Mouse (Mus musculus) heart, adult 9 months (tissue): ENCODE results near the gene Tmco5.
"Not testable (repeated sequence)": the region's sequence is repeated elsewhere in the genome, so short reads cannot be mapped to it uniquely, and the experiment has no call there.

Experiments
- DNase-seq, 2 experiments: peaks; one replicate each; pipeline ENCODE4 v3.0.0; 2022; ENCODE audit warnings: low spot score in 2 of 2

Tmco5 gene

DNA sequence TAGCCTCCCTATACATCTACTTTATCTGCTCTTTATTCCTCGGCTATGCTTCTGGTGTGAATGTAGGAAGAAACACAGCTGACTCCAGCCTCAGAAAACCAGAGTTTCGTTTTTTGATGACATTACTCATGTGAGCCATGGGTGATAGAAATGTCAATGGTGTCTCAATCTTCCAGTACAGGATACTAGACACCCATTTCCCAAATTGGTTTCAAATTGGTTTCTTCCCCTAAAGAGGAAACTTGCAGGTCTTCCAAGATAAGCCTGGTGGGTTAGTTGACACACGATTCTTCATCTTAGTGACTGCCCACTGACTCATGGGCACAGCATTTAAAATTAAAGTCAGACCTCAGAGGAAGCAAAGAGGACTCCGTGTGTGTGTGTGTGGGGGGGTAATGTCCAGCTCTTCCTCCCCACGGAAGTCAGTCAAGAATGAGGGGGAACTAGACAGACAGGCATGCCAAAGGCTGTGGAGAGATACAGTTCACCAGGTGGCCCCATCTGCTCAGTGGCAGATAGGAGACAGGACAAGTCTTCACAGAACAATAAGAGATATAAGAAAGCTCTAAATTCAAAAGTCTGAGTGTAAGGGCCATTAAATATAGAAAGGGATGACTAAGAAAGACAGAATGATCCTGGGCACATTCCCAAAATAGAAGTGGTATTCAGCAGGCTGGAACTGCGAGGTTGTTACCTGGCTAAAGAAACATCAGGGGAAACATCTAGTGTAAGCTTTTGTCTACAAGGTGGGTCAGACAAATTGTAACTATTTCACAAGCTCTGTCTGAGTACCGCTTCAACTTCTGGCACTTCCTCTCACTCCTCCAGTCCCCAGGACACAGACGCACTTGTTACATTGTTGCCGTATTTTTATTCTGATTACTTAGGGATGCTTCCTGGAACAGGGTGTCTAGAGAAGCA lies 44.3 kb downstream of the Tmco5 start:
- no peak for DNase-seq

DNA sequence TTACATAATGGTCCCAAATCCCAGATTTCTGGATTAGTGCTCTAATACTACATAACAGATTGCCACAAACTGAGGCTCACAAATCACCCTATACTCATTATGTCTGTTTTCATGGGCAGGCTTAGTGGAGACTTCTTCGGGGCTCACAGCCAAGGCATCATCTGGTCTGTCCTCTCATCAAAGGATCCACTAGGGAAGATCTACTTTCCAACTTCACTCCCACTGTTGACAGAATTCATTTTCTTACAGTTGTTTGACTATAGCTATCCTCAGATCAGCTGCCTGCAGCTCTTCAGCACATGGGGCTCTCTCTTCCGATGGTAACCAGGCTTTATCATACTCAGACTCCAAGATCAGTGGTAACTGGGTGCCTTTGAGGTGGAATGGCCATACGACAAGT lies 45.2 kb downstream of the Tmco5 start:
- no peak for DNase-seq

DNA sequence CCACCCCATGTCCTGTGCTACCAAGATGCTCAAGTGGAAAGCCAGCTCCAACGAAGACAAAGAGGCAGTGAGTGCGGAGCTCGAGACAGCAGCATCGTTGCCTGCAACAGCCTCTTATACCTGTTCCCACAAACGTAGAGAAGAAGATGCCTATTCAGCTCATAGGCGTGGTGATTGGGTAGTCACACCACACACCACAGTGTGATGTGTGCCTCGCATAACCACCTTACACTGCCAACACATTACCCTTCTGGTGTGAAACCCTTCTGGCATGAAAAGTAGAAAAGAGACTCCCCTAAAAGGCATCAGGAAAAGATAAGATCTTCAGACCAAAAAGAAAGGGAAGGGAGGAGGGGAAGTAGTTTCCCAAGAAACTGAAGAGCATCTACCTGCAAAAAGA lies 45.8 kb downstream of the Tmco5 start:
- no peak for DNase-seq

DNA sequence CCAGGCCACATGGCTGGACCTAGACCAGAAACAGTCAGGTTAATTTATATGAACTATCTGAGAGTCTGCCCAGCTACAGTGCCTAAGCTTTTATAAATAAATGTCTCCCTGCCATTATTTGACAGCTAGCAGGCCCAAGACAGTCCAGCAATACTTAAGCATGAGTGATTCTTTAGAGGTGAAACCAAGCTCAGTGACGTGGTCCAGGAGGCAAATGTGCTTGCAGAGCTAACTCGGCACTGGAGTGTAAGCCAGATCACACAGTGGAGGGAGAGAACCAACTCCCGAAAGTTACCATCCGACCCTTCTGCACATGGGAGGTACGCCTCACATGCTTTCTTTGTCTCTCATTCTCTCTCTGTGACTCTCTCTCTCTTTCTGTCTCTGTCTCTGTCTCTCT lies 46.7 kb downstream of the Tmco5 start:
- no peak for DNase-seq

DNA sequence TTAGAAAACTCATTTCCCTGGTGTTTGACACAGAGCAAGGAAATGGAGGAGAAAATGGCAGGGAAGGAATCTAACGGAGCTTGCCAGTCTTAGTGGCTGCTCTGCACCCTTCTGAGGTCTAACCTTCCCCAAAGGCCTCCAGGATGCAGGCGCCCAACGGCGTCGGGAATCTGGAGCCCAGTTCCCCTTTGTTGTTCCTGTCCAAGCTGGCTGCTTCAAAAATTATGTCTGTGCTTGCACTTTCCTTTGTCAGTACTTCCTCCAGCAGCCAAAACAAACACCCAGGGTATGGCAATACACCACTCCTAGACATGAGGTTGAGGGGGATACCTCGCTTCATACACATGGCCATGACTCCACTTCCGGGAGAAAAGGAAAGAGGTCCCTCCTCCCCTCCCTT lies 53.7 kb downstream of the Tmco5 start:
- peak; percentile 13 to 47 for DNase-seq

DNA sequence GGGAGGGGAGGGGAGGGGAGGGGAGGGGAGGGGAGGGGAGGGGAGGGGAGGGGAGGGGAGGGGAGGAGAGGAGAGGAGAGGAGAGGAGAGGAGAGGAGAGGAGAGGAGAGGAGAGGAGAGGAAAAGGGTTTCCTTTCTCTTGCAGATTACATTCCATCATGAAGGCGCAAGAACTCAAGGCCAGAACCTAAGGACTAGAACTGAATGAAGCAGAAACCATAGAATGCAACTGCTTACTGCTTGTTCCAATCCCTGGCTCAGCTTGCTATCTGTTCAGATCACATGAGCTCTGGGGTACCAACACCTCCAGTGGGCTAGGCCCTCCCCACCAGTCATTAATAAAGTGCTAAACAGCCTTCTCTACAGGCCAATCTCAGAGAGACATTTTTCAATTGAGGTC lies 55.7 kb downstream of the Tmco5 start:
- DNase-seq, result not testable (repeated sequence)

DNA sequence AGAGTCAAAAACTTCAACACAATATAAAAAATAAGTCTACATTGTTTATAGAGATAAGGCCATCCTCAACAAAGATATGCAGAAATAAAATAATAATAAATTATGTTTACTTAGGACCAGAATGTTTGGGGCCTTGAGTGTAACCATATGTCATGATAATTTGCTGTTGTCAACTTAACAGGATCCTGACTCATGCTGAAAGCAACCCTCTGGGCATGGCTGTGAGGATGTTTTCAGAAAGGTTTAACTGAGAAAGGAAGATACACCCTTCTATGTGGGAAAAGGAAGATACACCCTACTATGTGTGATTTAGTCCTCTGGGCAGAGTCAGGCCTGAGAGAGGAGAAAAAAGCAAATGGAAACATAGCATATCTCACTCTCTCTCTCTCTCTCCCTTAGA lies 56.3 kb downstream of the Tmco5 start:
- DNase-seq, result no peak

DNA sequence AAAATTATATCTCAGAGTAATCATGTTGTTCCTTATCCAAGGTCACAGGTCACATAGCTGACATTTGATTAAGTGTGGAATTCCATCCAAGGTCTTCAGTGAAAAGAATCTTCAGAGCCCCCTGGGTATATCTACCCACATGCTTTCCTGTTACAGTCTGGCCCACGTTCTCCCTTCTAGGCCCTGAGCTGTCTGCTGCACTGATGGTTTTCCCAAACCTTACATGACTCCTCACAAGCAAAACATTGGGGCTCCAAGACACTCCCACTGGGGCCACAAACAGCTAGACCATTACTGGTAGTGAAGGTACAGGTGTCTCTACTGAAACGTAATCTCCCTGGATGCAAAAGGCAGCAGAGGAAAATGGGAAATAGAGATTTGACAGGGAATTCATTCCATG lies 57.9 kb downstream of the Tmco5 start:
- DNase-seq, result no peak

DNA sequence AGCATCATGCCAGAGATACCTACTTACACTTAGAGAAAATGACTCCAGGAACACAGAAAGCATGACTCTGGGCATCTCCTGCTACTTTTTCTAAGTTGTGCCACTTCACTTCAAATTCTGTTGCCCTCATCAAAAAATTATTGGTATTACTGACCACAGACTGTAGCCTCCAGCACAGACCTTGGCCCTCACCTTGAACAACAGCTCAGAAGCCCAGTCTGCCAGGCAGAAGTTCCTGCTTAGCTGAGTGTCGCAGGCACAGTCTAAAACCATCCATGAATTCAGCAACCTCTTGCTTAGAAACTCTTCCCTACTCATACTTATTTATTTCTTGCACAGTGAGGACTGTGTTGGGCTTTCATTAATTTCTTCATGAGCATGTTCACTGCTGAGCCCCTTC lies 58.7 kb downstream of the Tmco5 start:
- no peak for DNase-seq

DNA sequence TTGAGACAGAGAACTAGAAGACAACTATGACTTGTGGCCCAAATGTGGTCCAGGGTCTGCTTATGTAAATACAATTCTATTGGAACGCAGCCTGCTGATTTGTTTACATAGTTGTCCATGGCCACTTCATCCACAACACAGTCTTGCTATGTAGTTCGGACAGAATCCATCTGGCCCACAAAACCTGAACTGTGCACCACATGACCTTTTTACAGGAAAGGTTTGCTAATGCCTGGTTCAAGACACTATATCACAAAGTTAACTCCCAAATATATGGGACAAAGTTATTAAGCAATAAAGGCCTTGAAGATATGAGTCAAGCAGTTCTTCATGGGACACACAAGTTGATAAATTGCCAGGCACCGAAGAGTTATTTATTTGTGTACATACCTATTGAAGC lies 63.3 kb downstream of the Tmco5 start:
- no peak for DNase-seq
